In genomic region chr1:162831838-162832573, GRCm38 (mm10) we compare ENCODE assay signal across 9 mouse cellular contexts. TPM values are rescaled to one million over a fixed set of nuclear protein-coding genes. Genes with fewer than 3 reads are reported as not detected.
A peak's percentile ranks its signal among the peaks of the same experiment; 100 is the strongest.
DNase-seq lines count a peak whose midpoint lies in the region; ATAC-seq lines count a peak whose summit lies in the region.
"Had no signal": no experiment of that assay in that cellular context is flagged by ENCODE, and none has a peak within 500 bp of the region (broad histone marks: within the 10 kb centered on the region; RNA-seq: fewer than 3 reads in every experiment).

No protein-coding gene starts in this region.

- WGBS in heart, embryonic 12.5 days: 8% methylated on average over 5 of the region's 5 CpGs
- 0% methylated on average over 5 of the region's 5 CpGs for WGBS in hindbrain, embryonic 14.5 days
- 2% methylated on average over 5 of the region's 5 CpGs for WGBS in midbrain, embryonic 15.5 days

- peak overlapping the region; percentile 24 for H3K4me2 ChIP-seq in heart, embryonic 12.5 days
- peak overlapping the region; percentile 48 for H3K4me2 ChIP-seq in hindbrain, embryonic 14.5 days (replicated peaks)
- peak overlapping the region; percentile 41 for H3K4me2 ChIP-seq in midbrain, embryonic 15.5 days
- H3K4me2 ChIP-seq: embryonic facial prominence, embryonic 15.5 days had no signal

- no peaks in the 10 kb centered on the region for H3K9me3 ChIP-seq in heart, embryonic 12.5 days (replicated peaks)
- no peaks in the 10 kb centered on the region for H3K9me3 ChIP-seq in hindbrain, embryonic 14.5 days (ENCODE audit: control insufficient read depth, low read length)
- no peaks in the 10 kb centered on the region for H3K9me3 ChIP-seq in midbrain, embryonic 15.5 days
- H3K9me3 ChIP-seq: embryonic facial prominence, embryonic 15.5 days had no signal

- no peaks in the 10 kb centered on the region for H3K4me1 ChIP-seq in heart, embryonic 12.5 days (replicated peaks)
- peaks cover 13% of the 10 kb centered on the region for H3K4me1 ChIP-seq in hindbrain, embryonic 14.5 days (replicated peaks; ENCODE audit: control insufficient read depth, insufficient read depth, low read length)
- peaks cover 14% of the 10 kb centered on the region for H3K4me1 ChIP-seq in midbrain, embryonic 15.5 days

- no peak overlapping the region for H3K4me3 ChIP-seq in heart, embryonic 12.5 days
- no peak overlapping the region for H3K4me3 ChIP-seq in hindbrain, embryonic 14.5 days (replicated peaks; ENCODE audit: low read length)
- peak overlapping the region; percentile 16 for H3K4me3 ChIP-seq in midbrain, embryonic 15.5 days
- H3K4me3 ChIP-seq: embryonic facial prominence, embryonic 15.5 days had no signal

- H3K27ac ChIP-seq in heart, embryonic 12.5 days (ENCODE audit: poor library complexity, severe bottlenecking): no peak overlapping the region
- H3K27ac ChIP-seq in hindbrain, embryonic 14.5 days: peak overlapping the region; percentile 60
- peak overlapping the region; percentile 69 for H3K27ac ChIP-seq in midbrain, embryonic 15.5 days
- H3K27ac ChIP-seq: embryonic facial prominence, embryonic 15.5 days had no signal

- no peaks in the 10 kb centered on the region for H3K27me3 ChIP-seq in heart, embryonic 12.5 days (replicated peaks)
- H3K27me3 ChIP-seq in hindbrain, embryonic 14.5 days (ENCODE audit: control insufficient read depth, insufficient read depth, low read length): no peaks in the 10 kb centered on the region
- no peaks in the 10 kb centered on the region for H3K27me3 ChIP-seq in midbrain, embryonic 15.5 days (replicated peaks)
- H3K27me3 ChIP-seq: embryonic facial prominence, embryonic 15.5 days had no signal

- no peak for DNase-seq in heart, postnatal 36 days
- DNase-seq in embryo, embryonic 11.5 days (ENCODE audit: low read depth, low spot score): peak; percentile 63
- peak; percentile 77 for DNase-seq in hindbrain, embryonic 14.5 days (ENCODE audit: low spot score)
- no peak for DNase-seq in adipocyte (ENCODE audit: low spot score)
- DNase-seq in layer of hippocampus, adult 9-10 months (ENCODE audit: low spot score): no peak
- DNase-seq in ovary, postnatal 14 days (ENCODE audit: low spot score): no peak

- no peak for ATAC-seq in heart, embryonic 12.5 days (ENCODE audit: insufficient number of reproducible peaks, low FRiP score)
- ATAC-seq in hindbrain, embryonic 14.5 days (ENCODE audit: low FRiP score): peak; percentile 95
- ATAC-seq in midbrain, embryonic 15.5 days (replicated peaks): peak; percentile 97

- intact Hi-C loops in heart, postnatal 36 days (cut with DNase I): no loop called here

- H3K9ac ChIP-seq in heart, embryonic 12.5 days: no peak overlapping the region
- H3K9ac ChIP-seq in hindbrain, embryonic 14.5 days: no peak overlapping the region; the same call in 1 of the 2 replicates
- H3K9ac ChIP-seq in midbrain, embryonic 15.5 days: no peak overlapping the region
- H3K9ac ChIP-seq: embryonic facial prominence, embryonic 15.5 days had no signal

- H3K36me3 ChIP-seq in heart, embryonic 12.5 days: no peaks in the 10 kb centered on the region
- no peaks in the 10 kb centered on the region for H3K36me3 ChIP-seq in hindbrain, embryonic 14.5 days (replicated peaks; ENCODE audit: control insufficient read depth, insufficient read depth)
- no peaks in the 10 kb centered on the region for H3K36me3 ChIP-seq in midbrain, embryonic 15.5 days (replicated peaks)
- H3K36me3 ChIP-seq: embryonic facial prominence, embryonic 15.5 days had no signal

RNA-seq across cellular contexts. Expression of gene Fmo4, which starts 18.2 kb away (rescaled TPM):
- polyA plus RNA-seq in heart, embryonic 12.5 days (2016; fragmentation: Nextera tagmentation; extraction: Ambion mirVana): not detected in 2 replicates
- total RNA-seq in heart, postnatal 36 days (2021): under 1 TPM in 1 of 2 experiments, not detected in 1; 0.14 TPM
- polyA plus RNA-seq in hindbrain, embryonic 14.5 days (2014; fragmentation: Nextera tagmentation; extraction: Ambion mirVana): 0.31 and 0.88 TPM in 2 replicates
- polyA plus RNA-seq in midbrain, embryonic 15.5 days (2015; fragmentation: Nextera tagmentation; extraction: Ambion mirVana): 0.19 and 0.27 TPM in 2 replicates

RNA-seq across cellular contexts. Expression of gene Fmo1, which starts 34.4 kb away (rescaled TPM):
- polyA plus RNA-seq in heart, embryonic 12.5 days (2016; fragmentation: Nextera tagmentation; extraction: Ambion mirVana): 2.2 and 2.8 TPM in 2 replicates
- 10 to 100 TPM; 36.2 to 53.0 TPM for total RNA-seq in heart, postnatal 36 days (2021)
- 35.6 and 36.6 TPM in 2 replicates for polyA plus RNA-seq in hindbrain, embryonic 14.5 days (2014; fragmentation: Nextera tagmentation; extraction: Ambion mirVana)
- 23.3 and 32.1 TPM in 2 replicates for polyA plus RNA-seq in midbrain, embryonic 15.5 days (2015; fragmentation: Nextera tagmentation; extraction: Ambion mirVana)

Comparison
In these comparisons a context has a peak if more than half of its experiments do, and no peak if none do; other contexts are left out.
1. DNase-seq: peak in embryo, embryonic 11.5 days (single experiment) and hindbrain, embryonic 14.5 days (single experiment); none in heart, postnatal 36 days (0 of 2), adipocyte (single experiment), layer of hippocampus, adult 9-10 months (single experiment) and ovary, postnatal 14 days (single experiment).
2. Peak in every context shown above with its lines, with median percentiles within 50 percentile points of each other: H3K4me2 ChIP-seq.